Mouse (Mus musculus) left cerebral cortex, postnatal 36 days (tissue): ENCODE results near the gene Gm28827. TPM values are rescaled to one million over a fixed set of nuclear protein-coding genes. Genes with fewer than 3 reads are reported as not detected.
"Not testable (repeated sequence)": the region's sequence is repeated elsewhere in the genome, so short reads cannot be mapped to it uniquely, and the experiment has no call there.

Source experiments
- DNase-seq, 2 experiments: peaks; one replicate each; pipeline ENCODE4 v3.0.0; 2021 to 2022; ENCODE audit warnings: low spot score in 2 of 2, mixed read lengths in 1 of 2
- intact Hi-C: fragments of 180-260 bp; cut with DNase I; formaldehyde crosslinking; loops from one replicate; pipeline ENCODE4 v1.15.1; 2025
- total RNA-seq, 2 experiments: library from RNA; stranded (reverse); gene quantifications; 2 replicates each; pipeline ENCODE4 v1.2.3; 2021

The Gm28827 gene
- total RNA-seq = not detected

- DNase-seq, intact Hi-C loops: not testable (repeated sequence)
Measured at GRCm38 (mm10) chrY:83030647-83031046, at the start of gene Gm28827. Gene Gm28827, plus strand, starts transcription at chrY:83030947.
